Mouse (Mus musculus) forebrain, postnatal 0 days (tissue): ENCODE measurements at regions not wholly inside any gene's neighbourhood (a gene's known extent, or its start where the extent isn't known, plus 50 kb on each side); places are given as distances from the start of the nearest gene placed in this dataset.

Source experiments
- ATAC-seq: fragments of 200-750 bp; cut with Nextera tagmentation; 2 replicates; pipeline ENCODE4 v1.8.0; 2017; ENCODE audit warnings: mild to moderate bottlenecking, moderate library complexity
- DNase-seq: peaks from one replicate; pipeline ENCODE4 v3.0.0-alpha.2; 2015
- H3K27ac ChIP-seq: fragments of 300-500 bp; sonication (generic); 2 replicates; pipeline ENCODE4 v1.5.1; 2014; ENCODE audit warnings: low read depth, mild to moderate bottlenecking, antibody characterized with exemption, low read length, moderate library complexity, mixed read lengths
- H3K27me3 ChIP-seq: fragments of 300-500 bp; sonication (generic); 2 replicates; pipeline ENCODE4 v1.6.1; 2014; ENCODE audit warnings: mild to moderate bottlenecking, low read length, mixed read lengths; ENCODE audit not compliant: insufficient read depth
- H3K36me3 ChIP-seq: fragments of 300-500 bp; sonication (generic); 2 replicates; pipeline ENCODE4 v1.6.1; 2014; ENCODE audit warnings: mild to moderate bottlenecking, moderate library complexity; ENCODE audit not compliant: insufficient read depth
- H3K4me1 ChIP-seq: fragments of 300-500 bp; sonication (generic); 2 replicates; pipeline ENCODE4 v1.6.1; 2014; ENCODE audit warnings: antibody characterized with exemption; ENCODE audit not compliant: insufficient read depth
- H3K4me2 ChIP-seq: fragments of 300-500 bp; sonication (generic); 2 replicates; pipeline ENCODE4 v1.6.1; 2014; ENCODE audit warnings: low read depth, mild to moderate bottlenecking, moderate library complexity
- H3K4me3 ChIP-seq: fragments of 300-500 bp; sonication (generic); 2 replicates; pipeline ENCODE4 v1.5.1; 2014; ENCODE audit warnings: low read depth, low read length, mixed read lengths
- H3K9ac ChIP-seq: fragments of 300-500 bp; sonication (generic); 2 replicates; pipeline ENCODE4 v1.6.1; 2014; ENCODE audit warnings: mild to moderate bottlenecking
- H3K9me3 ChIP-seq: fragments of 300-500 bp; sonication (generic); 2 replicates; pipeline ENCODE4 v1.6.1; 2016; ENCODE audit warnings: low read length
- CTCF ChIP-seq: sonication (generic); IDR thresholded peaks from 2 replicates; pipeline ENCODE4 v1.5.1; 2016; ENCODE audit warnings: antibody characterized with exemption, control low read depth, low read depth
- WGBS: fragments of 180-500 bp; shearing (Covaris S2); extraction: QIAGEN DNeasy Blood & Tissue Kit; methylation state at CpG from one replicate; pipeline ENCODE4 v1.1.7; 2014; 5-methylcytosine and 5-hydroxymethylcytosine counted together

DNA sequence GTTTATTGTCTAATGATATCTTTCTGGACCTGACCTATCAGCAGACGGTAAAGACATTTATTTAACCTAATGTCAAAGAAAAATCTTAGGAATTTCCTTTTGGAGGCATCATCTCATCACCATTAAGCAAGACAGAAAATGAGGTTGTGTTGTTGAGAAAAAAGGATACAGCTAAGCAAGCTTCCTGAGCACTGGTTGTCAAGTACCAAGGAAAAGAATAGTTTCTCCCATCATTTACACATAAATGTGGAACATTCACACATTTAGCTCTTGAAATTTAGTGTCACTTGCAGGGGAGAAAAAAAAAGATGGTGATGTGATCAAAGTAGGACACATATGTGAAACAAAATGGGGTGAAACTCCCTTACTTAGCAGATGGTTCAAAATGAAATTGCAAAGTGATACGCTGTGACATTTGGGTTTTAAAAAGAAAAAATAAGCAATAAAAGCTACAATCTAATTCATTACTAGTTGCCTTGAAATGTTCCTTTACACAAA is 157.7 kb upstream of the 1700009N14Rik start:
- H3K9me3 ChIP-seq, result no peaks in the 10 kb centered on the region
- H3K4me3 ChIP-seq, result no peak overlapping the region
- 86% methylated on average over 2 of the region's 2 CpGs for WGBS
- no peaks in the 10 kb centered on the region for H3K27me3 ChIP-seq
- H3K36me3 ChIP-seq, result no peaks in the 10 kb centered on the region
- H3K4me1 ChIP-seq, result no peaks in the 10 kb centered on the region
- H3K9ac ChIP-seq, result no peak overlapping the region
- ATAC-seq, result peak; percentile 42
- no peak overlapping the region for H3K27ac ChIP-seq
- no peak overlapping the region for H3K4me2 ChIP-seq
- no peak for TF ChIP-seq CTCF
- no peak for DNase-seq

DNA sequence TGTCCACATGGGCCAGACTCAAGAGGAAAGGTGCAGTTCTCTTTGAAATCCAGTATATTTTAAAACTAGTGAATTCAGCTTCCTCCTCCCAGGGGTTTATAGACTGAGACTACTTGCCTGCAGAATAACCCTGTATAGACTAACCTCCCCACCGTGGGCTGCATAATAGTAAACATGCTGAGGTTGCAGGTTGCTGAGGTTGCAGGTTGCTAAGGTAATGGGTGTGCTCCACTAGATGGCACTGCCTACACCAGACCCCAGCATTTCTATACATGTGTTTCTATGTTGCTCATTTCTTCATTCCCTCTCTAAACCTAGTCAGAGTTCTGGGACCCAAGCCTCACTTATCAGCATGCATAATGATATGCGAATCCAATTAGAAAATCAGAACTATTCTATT is 140.0 kb upstream of the 1700009N14Rik start:
- DNase-seq, result no peak

DNA sequence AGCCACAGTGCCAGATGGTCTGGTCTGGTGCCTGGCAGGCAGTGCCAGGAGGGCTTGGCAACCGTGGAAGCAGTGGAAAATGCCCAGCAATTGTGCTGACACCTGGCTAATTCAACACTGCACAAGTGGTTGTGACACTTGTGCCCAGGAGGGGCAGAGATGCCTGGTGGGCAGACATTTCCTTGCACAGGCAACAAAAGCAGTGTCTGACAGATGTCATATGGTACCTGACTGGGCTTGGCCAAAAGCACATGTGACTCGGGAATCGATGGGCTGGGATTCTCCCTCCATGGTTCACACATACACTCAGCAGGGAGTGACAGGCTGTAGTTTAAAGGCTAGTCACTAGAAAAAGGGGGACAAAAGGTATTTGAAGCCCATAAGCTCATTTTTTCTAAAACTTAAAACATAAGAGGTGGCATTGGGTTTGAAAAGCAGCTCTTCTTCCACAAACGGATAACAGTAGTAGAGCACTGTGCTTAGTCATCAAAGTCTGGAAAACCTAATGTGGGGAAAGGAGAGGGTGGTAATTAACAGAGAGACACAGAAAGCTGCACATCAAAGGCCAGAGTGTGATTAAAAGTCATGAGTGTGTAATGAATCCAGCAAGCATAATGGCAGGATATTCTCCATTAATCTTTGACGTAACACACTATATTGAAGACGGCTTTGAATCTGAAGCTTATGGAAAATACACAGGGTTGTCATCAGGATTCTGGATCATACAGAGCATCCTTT is 105.5 kb upstream of the 1700009N14Rik start:
- ATAC-seq (peak; percentile 89), DNase-seq (peak; percentile 59)
- Histone ChIP-seq H3K4me1 (no peaks in the 10 kb centered on the region), H3K9ac (no peak overlapping the region), H3K4me2 (no peak overlapping the region), H3K9me3 (no peaks in the 10 kb centered on the region), H3K27ac (no peak overlapping the region), H3K36me3 (no peaks in the 10 kb centered on the region), H3K4me3 (no peak overlapping the region), H3K27me3 (no peaks in the 10 kb centered on the region)
- WGBS, result 12% methylated on average over 6 of the region's 6 CpGs
- no peak for TF ChIP-seq CTCF

More for the DNA sequence above, 140.0 kb upstream of the 1700009N14Rik start:
- Histone ChIP-seq H3K4me2 (no peak overlapping the region), H3K27me3 (no peaks in the 10 kb centered on the region), H3K4me3 (no peak overlapping the region), H3K9ac (no peak overlapping the region), H3K9me3 (no peaks in the 10 kb centered on the region), H3K4me1 (no peaks in the 10 kb centered on the region), H3K36me3 (no peaks in the 10 kb centered on the region), H3K27ac (no peak overlapping the region)
- no peak for ATAC-seq
- 45% methylated on average over 2 of the region's 2 CpGs for WGBS
- TF ChIP-seq CTCF, result no peak

DNA sequence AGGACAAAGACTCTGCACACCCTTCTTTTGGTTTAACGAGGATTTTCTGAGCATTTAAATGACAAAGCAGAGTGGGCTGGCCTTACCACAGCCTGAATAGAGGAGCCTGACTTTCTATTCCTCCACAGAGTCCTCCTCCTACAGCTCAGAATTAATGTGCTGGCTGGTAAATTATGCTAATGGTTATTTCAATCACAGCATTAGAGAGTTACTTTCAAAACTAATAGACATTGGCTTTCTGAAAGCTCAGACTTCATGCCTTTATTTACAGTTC is 105.0 kb upstream of the 1700009N14Rik start:
- H3K4me1 ChIP-seq, result no peaks in the 10 kb centered on the region
- no peak overlapping the region for H3K4me3 ChIP-seq
- no peak overlapping the region for H3K4me2 ChIP-seq
- 3% methylated on average over 1 of the region's 1 CpGs for WGBS
- no peak for TF ChIP-seq CTCF
- H3K9me3 ChIP-seq, result no peaks in the 10 kb centered on the region
- no peaks in the 10 kb centered on the region for H3K27me3 ChIP-seq
- peak; percentile 88 for ATAC-seq
- H3K27ac ChIP-seq, result no peak overlapping the region
- no peaks in the 10 kb centered on the region for H3K36me3 ChIP-seq
- H3K9ac ChIP-seq, result no peak overlapping the region
- DNase-seq, result no peak

DNA sequence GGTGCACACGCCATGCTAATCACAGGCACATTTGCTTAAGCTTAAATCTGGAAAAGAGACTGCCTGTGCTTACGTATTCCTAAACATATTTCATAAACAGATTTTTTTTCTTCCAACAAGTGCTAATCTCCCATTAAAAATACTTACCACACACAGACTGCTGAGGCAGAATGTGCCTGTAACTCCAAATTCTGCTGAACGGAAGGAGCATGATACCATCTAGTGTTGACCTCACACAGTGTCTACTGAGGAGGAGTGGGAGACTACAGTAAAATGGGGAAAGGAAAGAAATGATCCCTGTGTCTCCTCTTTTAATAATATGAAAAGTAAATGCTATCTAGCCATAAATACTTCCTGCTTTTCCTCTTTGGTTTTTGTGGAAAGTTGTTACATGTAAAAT is 81.9 kb upstream of the 1700009N14Rik start:
- no peak overlapping the region for H3K4me3 ChIP-seq
- no peaks in the 10 kb centered on the region for H3K9me3 ChIP-seq
- H3K4me2 ChIP-seq, result no peak overlapping the region
- WGBS, result 64% methylated on average over 3 of the region's 3 CpGs
- no peaks in the 10 kb centered on the region for H3K4me1 ChIP-seq
- ATAC-seq, result peak; percentile 70
- H3K27me3 ChIP-seq, result no peaks in the 10 kb centered on the region
- H3K9ac ChIP-seq, result no peak overlapping the region
- peak; percentile 39 for DNase-seq
- peak; percentile 54 for TF ChIP-seq CTCF
- H3K27ac ChIP-seq, result no peak overlapping the region
- no peaks in the 10 kb centered on the region for H3K36me3 ChIP-seq

DNA sequence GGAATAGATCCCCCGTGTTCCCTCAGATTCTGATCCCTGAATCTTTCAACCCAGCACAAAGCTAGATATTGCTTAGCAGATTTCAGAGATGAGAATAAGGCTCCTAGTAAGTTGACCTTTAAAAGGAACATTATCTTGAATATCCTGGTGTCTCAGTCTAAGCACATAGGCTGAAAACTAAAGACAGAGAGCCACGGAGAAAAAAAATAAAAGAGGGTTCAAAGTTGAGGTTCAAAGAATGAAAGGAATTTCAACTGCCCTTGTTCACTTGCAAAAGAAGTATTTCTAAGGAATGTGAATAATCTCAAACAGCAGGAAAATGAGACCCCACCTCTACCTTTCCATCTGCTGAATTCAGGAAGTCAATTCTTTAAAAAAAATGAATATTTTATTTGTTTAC is 69.3 kb upstream of the 1700009N14Rik start:
- H3K4me3 ChIP-seq, result no peak overlapping the region
- no peaks in the 10 kb centered on the region for H3K4me1 ChIP-seq
- WGBS, result 62% methylated on average over 2 of the region's 2 CpGs
- no peak overlapping the region for H3K9ac ChIP-seq
- H3K36me3 ChIP-seq, result no peaks in the 10 kb centered on the region
- H3K9me3 ChIP-seq, result no peaks in the 10 kb centered on the region
- no peak for ATAC-seq
- no peak overlapping the region for H3K27ac ChIP-seq
- no peak for DNase-seq
- no peak for TF ChIP-seq CTCF
- H3K4me2 ChIP-seq, result no peak overlapping the region
- H3K27me3 ChIP-seq, result no peaks in the 10 kb centered on the region

DNA sequence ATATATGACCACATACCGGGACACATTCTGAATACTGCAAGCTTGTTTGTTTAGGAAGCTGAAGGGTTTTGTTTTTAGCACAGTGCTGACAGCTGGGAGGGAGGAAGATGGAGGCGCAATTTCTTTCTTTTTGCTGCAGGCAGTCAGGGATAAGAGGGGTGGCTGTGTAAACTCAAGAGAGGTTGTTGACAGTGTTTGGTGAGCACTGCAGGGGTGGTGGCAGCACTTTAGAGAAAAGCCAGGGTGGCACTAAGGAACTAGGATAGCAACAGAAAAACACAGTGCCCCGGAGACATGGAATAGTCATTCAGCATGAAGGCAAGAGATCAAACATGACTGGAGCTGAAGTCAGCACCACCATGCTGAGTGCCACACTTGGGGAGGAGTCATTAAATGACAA is 51.9 kb upstream of the 1700009N14Rik start:
- DNase-seq (no peak), ATAC-seq (peak; percentile 23; the same call in 1 of the 2 replicates)
- no peak for TF ChIP-seq CTCF
- Histone ChIP-seq H3K9me3 (no peaks in the 10 kb centered on the region), H3K4me1 (no peaks in the 10 kb centered on the region), H3K9ac (no peak overlapping the region), H3K27me3 (no peaks in the 10 kb centered on the region), H3K36me3 (no peaks in the 10 kb centered on the region), H3K4me2 (no peak overlapping the region), H3K27ac (no peak overlapping the region), H3K4me3 (no peak overlapping the region)
- WGBS, result 46% methylated on average over 3 of the region's 3 CpGs
